Mouse (Mus musculus) embryonic facial prominence, embryonic 10.5 days (tissue): ENCODE results near the gene Rwdd3. TPM values are rescaled to one million over a fixed set of nuclear protein-coding genes. Genes with fewer than 3 reads are reported as not detected.

Experiments used
- DNase-seq: peaks from one replicate; pipeline ENCODE4 v3.0.0-alpha.2; 2017; ENCODE audit warnings: low spot score
- H3K27ac ChIP-seq: fragments of 300-500 bp; sonication (generic); replicated peaks from 2 replicates; pipeline ENCODE4 v1.5.1; 2016; ENCODE audit warnings: mild to moderate bottlenecking
- H3K27me3 ChIP-seq: fragments of 300-500 bp; sonication (generic); replicated peaks from 2 replicates; pipeline ENCODE4 v1.6.1; 2016; ENCODE audit warnings: low read depth, mild to moderate bottlenecking; ENCODE audit not compliant: poor library complexity, severe bottlenecking
- H3K36me3 ChIP-seq: fragments of 300-500 bp; sonication (generic); replicated peaks from 2 replicates; pipeline ENCODE4 v1.6.1; 2016; ENCODE audit warnings: mild to moderate bottlenecking, moderate library complexity
- H3K4me1 ChIP-seq: fragments of 300-500 bp; sonication (generic); 2 replicates; pipeline ENCODE4 v1.6.1; 2016
- H3K4me3 ChIP-seq: fragments of 300-500 bp; sonication (generic); 2 replicates; pipeline ENCODE4 v1.5.1; 2016; ENCODE audit warnings: mild to moderate bottlenecking, moderate library complexity
- H3K9me3 ChIP-seq: fragments of 300-500 bp; sonication (generic); 2 replicates; pipeline ENCODE4 v1.6.1; 2016; ENCODE audit warnings: mild to moderate bottlenecking
- WGBS: fragments of 180-500 bp; shearing (Covaris S2); methylation state at CpG from one replicate; pipeline ENCODE4 v1.1.7; 2016; 5-methylcytosine and 5-hydroxymethylcytosine counted together
- polyA plus RNA-seq: library from polyadenylated mRNA; unstranded; fragments of >200 nt; fragmentation: Nextera tagmentation; extraction: Ambion mirVana; gene quantifications from 2 replicates; pipeline ENCODE4 v1.2.1, GENCODE M21; 2016

Rwdd3 gene
- polyA plus RNA-seq, 1 experiment from 2014 or later = 4.8 TPM

- no peak for DNase-seq
- no peaks in the 10 kb centered on the region for H3K36me3 ChIP-seq
- no peaks in the 10 kb centered on the region for H3K9me3 ChIP-seq
- WGBS = 71% methylated on average over 10 of the region's 10 CpGs
- no peak overlapping the region for H3K27ac ChIP-seq
- H3K4me1 ChIP-seq = peaks cover 35% of the 10 kb centered on the region
- no peak overlapping the region for H3K4me3 ChIP-seq
- H3K27me3 ChIP-seq = no peaks in the 10 kb centered on the region
Measured at GRCm38 (mm10) chr3:121157546-121158330, 13.8 kb downstream of the Rwdd3 start.

- peak; percentile 14 for DNase-seq
- peak overlapping the region; percentile 55 for H3K27ac ChIP-seq
- no peaks in the 10 kb centered on the region for H3K9me3 ChIP-seq
- no peaks in the 10 kb centered on the region for H3K27me3 ChIP-seq
- H3K4me1 ChIP-seq = peaks cover 35% of the 10 kb centered on the region
- no peak overlapping the region for H3K4me3 ChIP-seq
- no peaks in the 10 kb centered on the region for H3K36me3 ChIP-seq
- 52% methylated on average over 11 of the region's 11 CpGs for WGBS
Measured at GRCm38 (mm10) chr3:121156451-121157186, 14.9 kb downstream of the Rwdd3 start.

- H3K4me1 ChIP-seq = peaks cover 32% of the 10 kb centered on the region
- no peaks in the 10 kb centered on the region for H3K27me3 ChIP-seq
- H3K27ac ChIP-seq = peak overlapping the region; percentile 55
- H3K4me3 ChIP-seq = no peak overlapping the region
- no peaks in the 10 kb centered on the region for H3K9me3 ChIP-seq
- peak; percentile 58 for DNase-seq
- 19% methylated on average over 7 of the region's 7 CpGs for WGBS
- no peaks in the 10 kb centered on the region for H3K36me3 ChIP-seq
Measured at GRCm38 (mm10) chr3:121156043-121156442, 15.5 kb downstream of the Rwdd3 start.

GRCm38 (mm10) chr3:121133937-121134336, 37.6 kb downstream of the Rwdd3 start:
- Histone ChIP-seq H3K27me3 (no peaks in the 10 kb centered on the region), H3K36me3 (no peaks in the 10 kb centered on the region), H3K4me3 (no peak overlapping the region), H3K9me3 (no peaks in the 10 kb centered on the region), H3K4me1 (no peaks in the 10 kb centered on the region), H3K27ac (no peak overlapping the region)
- no peak for DNase-seq
- 86% methylated on average over 11 of the region's 11 CpGs for WGBS

GRCm38 (mm10) chr3:121133039-121133438, 38.5 kb downstream of the Rwdd3 start:
- H3K36me3 ChIP-seq = no peaks in the 10 kb centered on the region
- DNase-seq = no peak
- H3K27ac ChIP-seq = no peak overlapping the region
- H3K9me3 ChIP-seq = no peaks in the 10 kb centered on the region
- no peaks in the 10 kb centered on the region for H3K4me1 ChIP-seq
- no peaks in the 10 kb centered on the region for H3K27me3 ChIP-seq
- 83% methylated on average over 5 of the region's 5 CpGs for WGBS
- H3K4me3 ChIP-seq = no peak overlapping the region

- DNase-seq = no peak
- H3K9me3 ChIP-seq = no peaks in the 10 kb centered on the region
- no peaks in the 10 kb centered on the region for H3K27me3 ChIP-seq
- no peaks in the 10 kb centered on the region for H3K36me3 ChIP-seq
- H3K4me1 ChIP-seq = no peaks in the 10 kb centered on the region
- H3K27ac ChIP-seq = no peak overlapping the region
- 87% methylated on average over 2 of the region's 2 CpGs for WGBS
- no peak overlapping the region for H3K4me3 ChIP-seq
Measured at GRCm38 (mm10) chr3:121127171-121127570, 44.3 kb downstream of the Rwdd3 start.

- H3K4me3 ChIP-seq = no peak overlapping the region
- no peaks in the 10 kb centered on the region for H3K9me3 ChIP-seq
- no peaks in the 10 kb centered on the region for H3K4me1 ChIP-seq
- WGBS = 86% methylated on average over 5 of the region's 5 CpGs
- H3K27ac ChIP-seq = no peak overlapping the region
- H3K27me3 ChIP-seq = no peaks in the 10 kb centered on the region
- no peak for DNase-seq
- H3K36me3 ChIP-seq = no peaks in the 10 kb centered on the region
Measured at GRCm38 (mm10) chr3:121126476-121126875, 45.0 kb downstream of the Rwdd3 start.

- Histone ChIP-seq H3K4me3 (no peak overlapping the region), H3K27me3 (no peaks in the 10 kb centered on the region), H3K4me1 (no peaks in the 10 kb centered on the region), H3K27ac (no peak overlapping the region), H3K36me3 (no peaks in the 10 kb centered on the region), H3K9me3 (no peaks in the 10 kb centered on the region)
- WGBS = 84% methylated on average over 5 of the region's 5 CpGs
- DNase-seq = no peak
Measured at GRCm38 (mm10) chr3:121121072-121121471, 50.4 kb downstream of the Rwdd3 start.

GRCm38 (mm10) chr3:121116590-121116989, 54.9 kb downstream of the Rwdd3 start:
- Histone ChIP-seq H3K4me3 (no peak overlapping the region), H3K4me1 (no peaks in the 10 kb centered on the region), H3K27me3 (no peaks in the 10 kb centered on the region), H3K9me3 (no peaks in the 10 kb centered on the region), H3K27ac (no peak overlapping the region), H3K36me3 (no peaks in the 10 kb centered on the region)
- DNase-seq = no peak
- 79% methylated on average over 13 of the region's 13 CpGs for WGBS

- 83% methylated on average over 5 of the region's 5 CpGs for WGBS
Measured at GRCm38 (mm10) chr3:121116067-121116466, 55.4 kb downstream of the Rwdd3 start.

GRCm38 (mm10) chr3:121111068-121111467, 60.4 kb downstream of the Rwdd3 start:
- H3K27me3 ChIP-seq = 0 out of 2 replicates have a peak, but pooled peaks cover 7% of the 10 kb centered on the region
- WGBS = 92% methylated on average over 8 of the region's 8 CpGs
- no peak overlapping the region for H3K4me3 ChIP-seq
- H3K36me3 ChIP-seq = no peaks in the 10 kb centered on the region
- H3K27ac ChIP-seq = no peak overlapping the region
- H3K4me1 ChIP-seq = no peaks in the 10 kb centered on the region
- DNase-seq = no peak
- no peaks in the 10 kb centered on the region for H3K9me3 ChIP-seq

More at GRCm38 (mm10) chr3:121116067-121116466, 55.4 kb downstream of the Rwdd3 start:
- no peak overlapping the region for H3K4me3 ChIP-seq
- H3K9me3 ChIP-seq = no peaks in the 10 kb centered on the region
- no peaks in the 10 kb centered on the region for H3K4me1 ChIP-seq
- no peaks in the 10 kb centered on the region for H3K27me3 ChIP-seq
- H3K36me3 ChIP-seq = no peaks in the 10 kb centered on the region
- no peak overlapping the region for H3K27ac ChIP-seq
- DNase-seq = no peak

GRCm38 (mm10) chr3:121110430-121110829, 61.1 kb downstream of the Rwdd3 start:
- 0 out of 2 replicates have a peak, but pooled peaks cover 12% of the 10 kb centered on the region for H3K27me3 ChIP-seq
- no peak overlapping the region for H3K27ac ChIP-seq
- H3K4me3 ChIP-seq = no peak overlapping the region
- no peaks in the 10 kb centered on the region for H3K9me3 ChIP-seq
- DNase-seq = no peak
- WGBS = 78% methylated on average over 7 of the region's 7 CpGs
- no peaks in the 10 kb centered on the region for H3K36me3 ChIP-seq
- H3K4me1 ChIP-seq = no peaks in the 10 kb centered on the region

- Histone ChIP-seq H3K27me3 (0 out of 2 replicates have a peak, but pooled peaks cover 14% of the 10 kb centered on the region), H3K27ac (no peak overlapping the region), H3K9me3 (no peaks in the 10 kb centered on the region), H3K4me3 (no peak overlapping the region), H3K4me1 (peaks cover 9% of the 10 kb centered on the region; the same call in 1 of the 2 replicates), H3K36me3 (no peaks in the 10 kb centered on the region)
- 81% methylated on average over 6 of the region's 6 CpGs for WGBS
- DNase-seq = no peak
Measured at GRCm38 (mm10) chr3:121107481-121107880, 64.0 kb downstream of the Rwdd3 start.
